Mouse (Mus musculus): ENCODE measurements around the gene Ddx10.
A peak's percentile ranks its signal among the peaks of the same experiment; 100 is the strongest.

The Ddx10 gene

DNA sequence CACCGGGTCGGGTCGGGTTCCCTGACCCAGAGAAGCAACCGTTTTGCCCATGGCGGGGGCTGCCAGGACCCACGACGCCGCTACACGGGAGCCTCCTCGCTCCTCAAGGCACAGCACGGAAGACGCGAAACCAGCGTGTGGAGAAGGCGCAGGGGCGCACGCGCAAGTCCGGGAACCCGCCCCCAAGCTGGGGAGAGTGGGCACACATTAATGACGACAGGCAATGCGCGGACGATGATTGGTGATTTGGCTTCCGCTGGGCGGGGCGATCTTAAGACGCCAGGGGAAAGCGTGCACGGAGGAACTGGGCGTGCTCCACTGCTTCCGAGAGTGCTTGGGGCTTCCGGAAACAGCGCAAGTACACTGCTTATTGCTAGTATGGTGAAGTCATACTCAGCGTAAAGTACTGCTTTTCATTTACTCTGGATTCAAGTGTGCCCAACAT is at the start of gene Ddx10:
Gene Ddx10 (minus strand): TSS at position 101 of the 445 bp plus-strand sequence.
- DNase-seq = peak; percentile 97 to 98

DNA sequence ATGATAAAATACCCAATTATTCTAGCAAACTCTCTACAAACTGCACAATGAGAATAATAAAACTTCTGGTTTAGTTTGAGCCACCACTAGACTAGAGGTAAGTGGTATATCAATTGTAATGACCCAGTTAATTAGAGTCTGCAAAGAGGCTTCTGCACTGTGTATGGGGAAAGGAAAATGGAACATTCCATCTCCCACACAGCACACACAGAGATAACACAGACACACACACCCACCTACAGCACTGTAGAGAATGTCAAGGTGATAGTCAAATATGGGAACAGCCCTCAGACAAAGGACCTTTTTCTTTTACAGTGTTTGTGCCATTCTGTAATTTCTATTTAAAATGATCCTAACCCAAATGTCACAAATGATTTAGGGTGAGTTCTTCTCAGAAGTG is 45.0 kb upstream of the Ddx10 start:
- DNase-seq = no peak

DNA sequence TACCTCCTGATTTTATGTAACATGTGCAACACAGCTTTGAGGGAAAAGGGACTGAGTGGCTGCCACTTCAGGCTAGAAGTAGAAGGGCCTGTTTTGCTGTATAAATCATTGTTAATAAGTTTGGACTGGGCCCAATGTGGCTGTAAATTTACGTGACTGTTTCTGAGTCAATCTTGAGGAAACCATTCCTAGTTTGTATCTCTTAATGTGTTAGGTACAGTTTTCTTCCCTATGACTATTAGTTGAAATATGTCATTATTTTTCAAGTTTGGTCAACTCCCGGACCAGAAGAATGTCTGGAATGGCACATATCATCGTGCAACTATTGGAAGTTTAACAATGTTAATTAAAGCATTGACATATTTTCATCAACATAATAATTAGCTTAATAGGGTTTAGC is 42.2 kb upstream of the Ddx10 start:
- DNase-seq = no peak

DNA sequence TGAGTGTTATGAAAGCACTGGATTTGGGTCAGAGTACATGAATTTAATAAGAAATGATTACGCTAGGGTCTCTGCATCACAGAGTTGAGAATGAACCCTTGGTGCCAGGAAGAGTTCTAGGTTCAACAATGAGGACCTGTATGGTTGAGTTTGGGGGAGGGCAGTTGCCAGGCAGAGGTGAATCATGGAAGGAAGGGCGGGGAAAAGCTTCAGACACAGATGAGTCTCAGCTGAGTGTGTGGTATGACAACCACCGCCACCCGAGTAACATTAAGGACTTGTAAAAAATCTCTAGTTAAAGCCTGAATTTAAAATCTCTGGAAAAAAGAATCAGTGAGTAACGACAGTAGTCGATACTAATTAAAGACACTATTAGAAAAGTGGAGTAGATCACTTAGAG is 38.9 kb upstream of the Ddx10 start:
- DNase-seq = no peak

DNA sequence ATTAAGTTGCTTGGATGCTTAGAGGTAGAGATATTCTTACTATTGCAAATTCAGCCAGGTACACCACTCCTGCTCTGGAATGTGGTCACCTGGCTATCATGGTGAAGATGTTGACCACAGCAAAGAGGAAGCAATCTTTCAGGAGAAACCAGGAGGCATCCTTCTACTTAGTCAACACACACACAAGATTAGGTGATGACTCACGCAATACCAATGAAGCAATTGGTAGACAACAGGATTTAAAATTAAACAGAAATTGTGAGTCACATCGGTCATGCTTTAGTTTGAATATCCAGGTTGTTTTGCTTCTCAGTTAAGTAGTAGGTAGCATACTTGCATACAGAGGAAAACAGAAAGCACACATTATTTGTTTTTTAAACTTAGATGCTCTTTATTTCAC is 31.1 kb upstream of the Ddx10 start:
- no peak for DNase-seq

DNA sequence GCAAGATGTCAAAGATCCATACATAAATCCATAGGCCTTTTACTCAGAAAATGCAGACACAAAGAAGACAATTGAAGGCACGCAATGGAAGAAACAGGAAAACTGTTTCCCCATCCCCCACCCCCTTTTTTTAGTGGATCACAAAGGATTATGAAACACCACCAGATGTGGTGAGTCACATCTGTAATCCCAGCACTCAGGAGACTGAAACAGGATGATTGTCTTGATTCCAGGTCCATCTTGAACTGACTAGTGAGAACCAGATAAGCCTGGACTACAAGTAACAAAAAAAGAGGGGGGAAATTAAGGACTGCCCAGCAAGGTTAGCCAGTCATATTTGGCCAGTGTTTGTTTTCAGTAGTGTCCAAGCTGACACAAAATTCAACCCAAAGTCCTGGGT is 28.5 kb upstream of the Ddx10 start:
- no peak for DNase-seq

DNA sequence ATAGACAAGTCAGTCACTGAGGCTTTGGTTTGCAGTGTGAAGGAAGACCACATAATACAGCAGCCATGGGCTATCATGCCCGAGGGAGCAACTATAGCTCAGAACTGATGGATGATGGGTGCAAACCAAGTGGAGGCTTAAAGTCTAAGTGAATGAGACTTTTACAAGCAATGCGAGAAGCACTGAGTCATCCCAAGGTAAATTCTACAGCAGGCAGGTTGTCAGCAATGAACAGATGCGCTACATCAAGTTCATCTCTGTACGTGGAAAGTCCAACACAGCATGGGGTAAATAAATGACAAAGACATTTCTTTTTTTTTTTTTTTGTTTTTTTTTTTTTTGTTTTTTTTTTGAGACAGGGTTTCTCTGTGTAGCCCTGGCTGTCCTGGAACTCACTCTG is 24.9 kb upstream of the Ddx10 start:
- DNase-seq = no peak

DNA sequence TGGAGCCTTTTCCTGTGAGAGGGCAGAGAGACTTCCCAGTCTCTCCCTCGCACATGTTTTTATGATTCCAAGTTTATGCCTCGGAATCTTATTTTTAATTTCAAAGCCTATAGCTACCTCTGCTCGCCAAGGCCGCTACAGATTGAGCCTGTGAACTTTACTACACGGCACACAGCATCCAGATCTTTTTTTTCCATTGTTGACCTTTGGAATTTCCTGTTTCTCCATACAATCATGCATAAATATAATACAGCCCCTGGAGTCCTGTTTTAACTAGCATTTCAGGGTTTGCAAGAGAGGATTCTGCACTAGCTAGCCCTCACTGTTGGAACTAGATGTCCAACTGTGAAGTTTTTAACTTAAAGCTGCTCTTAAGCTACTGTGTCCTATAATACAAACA is 24.4 kb upstream of the Ddx10 start:
- no peak for DNase-seq

DNA sequence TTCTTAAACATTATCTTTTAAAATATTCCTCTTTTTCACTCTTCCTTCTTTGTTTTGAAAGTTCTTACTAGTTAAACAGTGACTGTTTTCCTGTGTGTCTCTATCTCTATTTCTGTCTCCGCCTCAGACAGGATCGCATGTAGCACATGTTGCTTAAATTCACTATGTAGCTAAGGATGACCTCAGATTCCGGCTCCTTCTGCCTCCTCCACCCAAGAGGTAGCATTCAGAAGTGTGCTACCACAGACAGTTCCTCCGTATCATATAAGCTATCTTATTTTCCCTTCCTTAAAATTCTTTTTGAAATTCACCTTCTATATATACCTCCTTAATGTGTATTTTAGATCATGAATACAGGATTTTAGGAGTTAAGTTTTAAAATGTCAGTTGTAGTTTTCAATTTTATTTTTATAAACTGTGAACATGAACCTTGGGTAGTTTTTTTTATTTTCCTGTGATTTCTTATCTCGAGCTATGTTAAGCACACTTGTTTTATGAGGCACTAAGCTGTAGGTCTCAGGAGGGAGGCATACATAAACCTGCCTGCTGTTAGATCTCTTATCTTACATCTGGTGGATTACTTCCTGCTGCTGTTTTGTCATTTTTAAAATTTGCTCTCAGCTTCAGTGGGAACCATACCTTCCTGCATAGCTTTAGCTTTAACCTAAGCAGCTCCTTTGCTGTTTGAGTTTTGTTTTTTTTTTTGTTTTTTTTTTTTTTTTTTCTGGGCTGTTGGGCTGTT is 23.6 kb upstream of the Ddx10 start:
- no peak for DNase-seq

DNA sequence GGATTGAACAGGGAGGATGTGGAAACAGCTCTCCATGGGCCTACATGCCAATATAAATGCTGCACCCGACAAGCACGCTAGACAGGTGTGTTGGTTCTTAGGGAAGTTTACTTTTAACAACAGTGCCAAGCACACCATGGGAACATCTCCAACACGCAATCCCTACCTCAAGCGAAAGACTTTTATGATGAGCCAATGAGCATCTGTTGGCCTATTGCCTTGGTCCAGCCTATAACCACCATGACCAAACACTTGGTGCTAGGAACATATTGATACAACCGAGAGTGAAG is 21.6 kb upstream of the Ddx10 start:
- DNase-seq = no peak

DNA sequence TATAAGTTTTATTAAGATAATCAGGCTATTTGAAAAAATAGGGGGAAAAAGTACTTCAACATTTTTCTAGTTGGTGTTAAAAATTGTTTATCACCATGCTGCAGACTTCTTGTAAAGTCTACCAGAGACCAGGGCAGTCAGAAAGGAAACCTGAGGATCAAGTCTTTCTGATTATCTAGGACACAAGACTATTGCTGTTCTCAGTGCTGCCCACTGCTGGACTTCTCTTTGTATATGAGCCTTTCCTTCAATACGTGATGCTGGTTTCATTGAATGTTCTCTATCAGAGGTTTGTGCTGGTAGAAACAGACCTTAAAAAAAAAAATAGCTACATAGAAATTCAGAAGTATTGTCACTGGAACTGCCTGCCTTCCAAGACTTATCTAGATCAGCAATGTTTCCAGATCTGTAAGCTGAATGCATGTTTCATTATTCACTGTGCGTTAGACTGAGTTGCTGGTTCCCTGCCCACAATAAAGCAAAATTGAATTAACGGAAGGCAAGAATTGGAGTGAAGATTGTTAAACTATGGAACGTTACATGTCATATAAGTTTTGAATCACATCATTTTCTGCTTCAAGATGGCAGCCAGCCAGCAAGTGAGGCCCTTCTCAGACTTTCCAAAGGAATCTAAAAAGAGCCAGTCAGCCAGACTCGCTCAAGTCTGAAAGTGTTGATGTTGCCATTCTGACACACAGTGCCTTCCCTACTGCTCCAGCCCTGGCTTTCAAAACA is 21.0 kb upstream of the Ddx10 start:
- DNase-seq = peak in 1 of 2 experiments; percentile 5

DNA sequence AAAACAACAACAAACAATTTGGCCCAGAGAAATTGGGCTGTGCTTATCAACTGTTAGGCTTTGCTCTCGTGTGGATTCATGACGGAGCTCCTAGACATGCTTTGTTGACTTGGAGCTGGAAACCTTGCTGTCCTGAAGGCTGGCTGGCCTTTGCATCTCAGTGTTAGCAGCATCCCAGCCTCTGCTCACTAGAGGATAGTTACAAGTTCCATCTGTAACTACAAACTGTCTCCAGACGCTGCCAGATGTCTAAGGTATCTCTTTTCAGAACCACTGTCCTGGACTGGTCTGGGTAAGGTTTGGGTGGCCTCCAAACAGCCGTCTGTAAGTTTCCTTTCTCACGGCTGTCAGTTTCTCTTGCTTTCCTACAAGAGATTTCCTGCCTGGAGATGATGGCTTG is 20.2 kb upstream of the Ddx10 start:
- no peak for DNase-seq

DNA sequence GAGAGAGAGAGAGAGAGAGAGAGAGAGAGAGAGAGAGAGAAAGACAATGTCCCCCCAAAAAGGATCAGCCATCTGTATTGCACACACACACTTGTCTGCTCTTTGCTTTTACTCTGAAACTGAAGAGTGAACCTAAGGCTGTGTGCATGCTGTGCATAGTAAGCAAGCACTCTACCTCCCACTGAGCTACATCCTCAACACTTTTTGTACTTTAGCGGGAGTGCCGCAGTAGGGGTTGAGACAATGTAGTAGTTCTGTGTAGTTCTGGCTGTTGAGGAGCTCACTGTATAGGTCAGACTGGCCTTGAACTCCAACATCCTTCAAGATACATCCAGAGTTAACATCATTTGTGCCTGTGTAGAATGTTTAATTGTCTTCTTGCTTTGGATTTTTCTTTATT is 17.7 kb upstream of the Ddx10 start:
- DNase-seq = no peak

DNA sequence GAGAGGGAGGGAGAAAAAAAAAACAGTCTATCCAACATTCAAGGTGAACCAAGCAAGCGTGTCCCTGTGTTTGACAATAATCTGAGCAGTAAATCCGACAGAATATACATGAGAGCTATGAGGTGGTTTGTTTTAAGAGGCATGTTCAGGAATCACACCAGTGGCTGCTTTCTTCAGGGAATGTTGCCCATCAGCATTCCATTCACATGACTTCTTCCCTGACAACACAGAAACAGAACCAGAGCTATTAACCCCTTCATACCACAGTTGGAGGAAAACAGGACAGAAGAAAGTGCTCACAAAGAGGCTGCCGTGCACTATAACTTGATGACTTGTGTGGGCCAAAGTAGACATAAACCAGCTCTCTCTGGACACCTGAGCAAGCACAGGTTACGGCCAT is 16.5 kb upstream of the Ddx10 start:
- no peak for DNase-seq

DNA sequence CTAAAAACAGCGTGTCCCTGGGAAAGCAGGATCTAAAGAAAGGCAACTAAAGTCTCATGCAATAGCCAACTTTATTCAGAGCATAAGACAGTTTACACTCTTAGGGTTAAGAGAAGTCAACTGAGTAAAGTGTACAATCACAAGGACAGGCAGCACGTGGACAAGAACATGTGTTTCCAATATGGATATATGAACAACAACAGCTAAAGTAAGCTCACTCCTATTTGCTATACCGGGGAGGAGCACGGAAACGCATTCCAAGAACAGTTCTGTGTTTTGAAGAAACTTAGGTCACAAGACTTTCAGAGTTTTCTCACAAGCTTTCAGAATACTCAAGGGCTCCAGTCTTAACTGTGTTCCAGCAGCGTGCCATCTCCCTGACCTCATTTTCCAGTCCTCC is 10.3 kb upstream of the Ddx10 start:
- no peak for DNase-seq

DNA sequence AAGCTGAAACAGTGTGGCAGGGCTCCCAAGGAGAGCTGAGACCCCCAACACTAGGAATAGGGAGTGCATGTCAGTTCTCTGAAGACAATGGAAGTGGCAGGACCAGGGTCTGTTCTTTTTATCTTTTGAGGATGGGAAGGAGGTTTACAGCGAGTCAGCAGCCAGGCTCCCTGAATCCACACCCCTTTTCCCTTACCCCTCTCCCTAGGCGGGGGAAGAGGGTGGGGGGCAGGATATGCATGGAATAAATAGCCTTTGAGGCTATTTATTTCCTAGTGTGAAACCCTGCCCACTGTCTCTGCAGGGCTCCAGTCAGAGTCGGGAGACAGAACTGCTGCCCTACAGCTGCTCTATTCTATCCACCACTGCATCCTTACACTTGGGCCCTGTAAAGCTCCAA is 9.9 kb upstream of the Ddx10 start:
- no peak for DNase-seq

DNA sequence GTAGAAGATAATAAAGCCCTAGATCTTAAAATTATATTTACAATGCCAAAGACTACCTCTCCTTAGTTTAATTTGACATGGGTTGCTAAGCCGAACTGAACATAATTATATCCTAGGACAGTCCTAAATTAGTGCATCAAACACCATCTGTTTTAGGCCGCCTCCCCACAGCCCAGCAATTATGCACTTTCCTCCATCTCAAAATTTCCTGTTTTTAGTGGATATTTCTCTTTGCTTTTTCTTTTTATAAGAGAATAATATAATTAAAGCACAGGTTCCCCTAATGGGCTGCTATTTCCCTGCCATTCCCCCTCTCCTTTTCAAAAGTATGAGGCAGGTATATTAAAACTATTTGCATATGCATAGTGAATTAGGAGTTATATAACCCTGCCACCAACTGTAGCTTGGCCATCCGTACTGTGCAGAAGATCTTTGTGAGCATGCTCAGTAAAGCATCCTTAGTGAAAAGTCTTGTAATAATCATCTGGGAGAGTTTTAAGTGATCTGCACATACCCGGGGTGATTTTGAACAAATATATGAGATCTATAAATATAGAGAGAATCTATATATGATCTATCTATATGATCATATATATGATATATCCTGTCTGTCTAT is 8.9 kb upstream of the Ddx10 start:
- no peak for DNase-seq

DNA sequence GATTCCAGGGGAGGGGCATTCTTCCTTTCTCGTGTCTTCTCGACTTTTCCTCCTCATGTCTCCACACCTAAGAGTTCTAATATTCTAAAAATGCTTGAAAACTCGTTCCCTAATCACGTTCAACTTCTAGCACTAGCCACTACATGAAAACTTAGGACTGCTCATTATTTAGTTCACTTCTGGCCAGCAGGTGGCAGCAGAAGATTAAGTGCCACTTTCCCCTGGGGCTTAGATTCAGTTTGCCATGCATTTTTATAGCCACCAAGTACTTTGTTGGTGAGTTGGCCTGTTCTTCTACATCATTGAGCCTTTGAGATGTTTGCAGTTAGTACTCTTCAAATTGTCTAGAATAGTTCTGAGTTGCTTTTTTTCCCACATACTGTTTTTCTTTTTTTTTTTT is 6.5 kb upstream of the Ddx10 start:
- DNase-seq = peak; percentile 76 to 78

DNA sequence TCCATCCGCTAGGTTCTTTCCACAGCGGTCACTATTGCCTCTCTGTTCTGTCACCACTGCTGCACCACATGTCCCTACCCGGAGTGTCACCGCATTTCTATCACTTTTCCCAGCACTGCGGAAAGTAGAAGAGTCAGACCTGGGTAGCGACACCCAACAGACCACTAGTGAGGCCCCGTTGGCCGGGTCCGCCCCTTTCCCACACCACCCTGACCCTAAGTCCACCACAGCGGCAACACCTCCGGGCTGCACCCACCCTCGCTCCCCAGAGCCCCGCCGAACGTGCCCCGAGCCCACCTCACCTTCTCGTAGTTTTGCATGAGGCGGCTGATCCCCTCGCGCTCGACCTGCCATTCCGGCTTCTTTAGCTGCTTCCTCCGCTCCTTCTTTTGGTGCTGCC is 337 bp downstream of the Ddx10 start:
- no peak for DNase-seq

DNA sequence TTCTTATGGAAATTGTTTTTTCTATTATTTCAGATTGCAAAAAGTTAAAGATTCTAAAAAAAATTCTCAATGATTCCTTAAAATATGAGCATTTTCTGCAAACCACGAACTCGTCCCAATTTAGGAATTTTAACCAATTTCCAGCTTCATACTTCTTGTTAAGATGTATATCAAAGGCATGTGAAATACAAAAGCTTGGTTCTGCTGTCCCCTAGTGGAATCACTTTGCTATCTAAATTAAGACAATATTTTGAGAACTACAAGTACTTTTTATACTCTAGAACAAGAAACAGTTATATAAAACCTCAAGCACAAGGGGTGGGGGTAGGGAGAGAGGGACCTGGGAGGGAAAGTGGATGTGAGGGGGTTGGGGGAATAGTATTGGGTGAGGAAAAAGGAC is 29.7 kb downstream of the Ddx10 start:
- DNase-seq = no peak

DNA sequence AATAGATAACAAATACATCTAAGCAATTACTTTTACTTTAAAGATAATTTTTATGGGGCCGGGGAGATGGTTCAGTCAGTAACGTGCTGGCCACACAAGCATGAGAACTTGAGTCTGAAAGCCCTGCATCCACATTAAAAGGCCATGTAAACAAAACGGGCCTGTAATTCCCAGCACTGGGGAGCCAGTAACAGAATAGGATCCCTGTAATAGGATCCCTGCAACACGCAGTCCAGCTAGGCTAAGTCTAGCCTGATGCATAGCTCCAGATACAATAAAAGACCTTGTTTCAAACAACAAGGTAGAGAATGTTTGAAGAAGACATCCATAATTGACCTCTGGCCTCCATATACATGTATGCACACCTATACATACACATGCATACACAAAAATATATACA is 39.6 kb downstream of the Ddx10 start:
- DNase-seq = no peak

DNA sequence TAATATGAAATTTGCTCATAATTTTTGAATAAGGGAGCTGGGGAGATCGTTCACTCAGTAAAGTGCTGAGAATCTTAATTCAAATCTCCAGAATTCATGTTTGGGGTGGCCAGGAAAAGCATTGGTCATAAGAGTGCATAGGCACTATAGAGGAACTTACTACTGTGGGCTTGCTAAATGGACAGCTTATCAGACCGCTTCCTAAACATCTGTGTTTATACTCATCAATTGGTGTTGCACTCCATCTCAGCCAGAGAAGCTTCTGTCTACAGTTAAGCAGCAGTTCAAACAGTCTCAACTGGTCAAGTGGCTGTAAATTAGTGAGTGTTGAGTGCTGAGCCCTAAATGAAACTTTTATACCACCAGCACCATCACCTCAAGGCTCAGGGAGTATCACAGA is 73.3 kb downstream of the Ddx10 start:
- DNase-seq = no peak

DNA sequence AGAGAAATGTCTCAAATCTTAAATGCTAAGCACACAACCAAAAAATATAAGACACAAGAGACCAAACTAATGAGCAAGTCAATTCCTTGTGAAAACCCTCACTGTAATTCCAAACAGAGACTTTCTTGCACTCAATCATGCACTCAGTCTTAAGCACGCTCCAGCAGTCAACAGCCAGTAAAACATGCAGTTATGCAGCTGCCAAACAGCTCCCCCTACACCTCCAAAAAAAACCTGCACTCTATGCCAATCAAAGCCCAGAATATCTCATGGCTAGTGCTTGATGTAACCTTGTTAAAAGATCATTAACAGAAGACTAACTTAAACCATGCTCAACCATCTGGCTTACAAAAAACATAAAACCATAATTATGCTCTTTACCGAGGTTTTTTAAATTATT is 74.6 kb downstream of the Ddx10 start:
- DNase-seq = no peak

DNA sequence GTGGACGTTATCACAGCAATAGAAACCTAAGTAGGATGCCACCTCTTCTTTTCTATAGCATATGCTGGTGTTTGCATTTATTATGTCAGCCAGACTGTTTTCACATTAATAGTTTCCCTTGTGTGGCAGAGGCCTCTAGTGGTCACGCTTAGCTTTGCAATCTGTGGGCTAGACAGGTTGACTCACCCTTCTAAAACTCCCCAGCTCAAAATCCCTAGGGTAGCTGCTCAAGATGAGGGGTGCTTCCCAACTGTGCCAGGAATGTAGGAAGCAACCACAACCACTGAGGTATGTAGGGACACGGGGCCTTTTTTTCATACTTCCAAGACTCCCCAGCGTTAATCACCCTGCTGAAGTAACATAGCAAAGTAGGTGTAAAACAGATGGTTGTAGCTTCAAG is 103.6 kb downstream of the Ddx10 start:
- DNase-seq = peak; percentile 23 to 28

DNA sequence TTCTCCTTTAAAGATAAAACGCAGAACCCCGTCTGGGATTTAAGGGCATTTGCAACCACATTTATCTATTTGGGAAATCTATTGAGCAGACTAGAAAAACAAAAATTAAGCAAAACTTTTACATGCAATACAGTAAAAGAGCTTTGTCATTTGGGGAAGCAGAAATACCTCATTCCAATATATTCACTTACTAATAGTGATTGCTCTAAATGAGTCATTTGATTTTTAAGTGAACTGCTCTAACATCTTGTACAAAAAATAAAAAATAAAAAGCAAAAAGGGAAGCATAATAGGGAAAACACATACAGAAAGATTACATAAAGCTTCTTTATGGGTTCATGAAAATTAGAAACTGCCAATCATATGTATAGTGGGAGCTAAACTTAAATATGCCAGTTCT is 104.3 kb downstream of the Ddx10 start:
- no peak for DNase-seq
